ENCODE assay signal across 8 mouse cellular contexts in the genomic region with DNA sequence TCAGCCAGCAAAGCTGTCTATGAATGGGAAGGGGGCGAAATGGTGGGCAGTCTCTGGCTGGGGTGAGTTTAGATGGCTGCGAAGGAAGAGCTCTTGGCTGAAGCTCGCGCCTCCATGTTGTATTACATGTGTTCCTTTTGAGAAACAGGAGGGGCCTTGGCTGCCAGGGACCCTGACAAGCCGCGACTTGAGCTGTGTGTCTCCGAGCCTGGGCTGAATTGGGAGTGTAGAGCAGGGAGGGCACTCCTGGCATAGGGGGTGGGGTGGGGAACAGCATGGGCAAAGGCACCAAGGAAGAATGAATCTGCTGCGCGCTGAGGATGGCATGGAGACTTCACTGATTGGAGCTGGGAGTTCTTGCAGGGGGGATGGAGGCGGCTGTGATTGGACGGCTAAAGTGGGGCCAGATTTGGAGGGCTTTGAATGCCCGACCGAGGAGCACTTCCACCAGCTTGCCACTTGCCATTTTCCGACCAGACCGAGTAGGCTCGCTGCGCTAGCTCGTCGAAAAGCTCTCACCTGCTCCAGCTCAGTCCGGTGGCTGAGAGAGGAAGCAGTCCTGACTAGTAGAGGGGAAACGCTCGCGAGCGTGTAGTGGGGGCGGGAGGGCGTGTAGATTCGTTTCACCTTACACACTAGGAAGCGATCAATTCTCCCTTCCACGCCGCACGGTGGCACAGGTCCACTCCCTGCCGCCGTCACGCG. TPM values are rescaled to one million over a fixed set of nuclear protein-coding genes. Genes with fewer than 3 reads are reported as not detected.
DNase-seq lines count a peak whose midpoint lies in the region; ATAC-seq lines count a peak whose summit lies in the region.

No protein-coding gene starts in this region.

- no peaks in the 10 kb centered on the region for H3K36me3 ChIP-seq in hindbrain, embryonic 10.5 days
- no peaks in the 10 kb centered on the region for H3K36me3 ChIP-seq in lung, embryonic 16.5 days (ENCODE audit: control insufficient read depth, insufficient read depth, low read length)

- peak overlapping the region; percentile 97 for H3K9ac ChIP-seq in lung, embryonic 16.5 days (ENCODE audit: low read length)

- H3K27me3 ChIP-seq in hindbrain, embryonic 10.5 days (ENCODE audit: insufficient read depth, poor library complexity, severe bottlenecking) = no peaks in the 10 kb centered on the region
- no peaks in the 10 kb centered on the region for H3K27me3 ChIP-seq in lung, embryonic 16.5 days (ENCODE audit: control insufficient read depth, insufficient read depth, low read depth, low read length)

- peak overlapping the region; percentile 99 for H3K27ac ChIP-seq in hindbrain, embryonic 10.5 days
- peak overlapping the region; percentile 99 for H3K27ac ChIP-seq in lung, embryonic 16.5 days (ENCODE audit: low read length)

- H3K4me1 ChIP-seq in hindbrain, embryonic 10.5 days (replicated peaks) = peaks cover 36% of the 10 kb centered on the region
- peaks cover 11% of the 10 kb centered on the region for H3K4me1 ChIP-seq in lung, embryonic 16.5 days (replicated peaks; ENCODE audit: control insufficient read depth, insufficient read depth, low read length)

- no peaks in the 10 kb centered on the region for H3K9me3 ChIP-seq in hindbrain, embryonic 10.5 days
- no peaks in the 10 kb centered on the region for H3K9me3 ChIP-seq in lung, embryonic 16.5 days (ENCODE audit: control insufficient read depth, low read length)

- ATAC-seq in lung, embryonic 16.5 days (ENCODE audit: low read depth) = peak; percentile 90

- DNase-seq in Muller cell, postnatal 12 days (ENCODE audit: inconsistent ontology term) = peak; percentile 91
- peak; percentile 84 for DNase-seq in cerebellum, adult 9-11 months
- peak; percentile 74 to 85 for DNase-seq in frontal cortex, adult 2 months (ENCODE audit: extremely low spot score in 1 of 2, low spot score in 1 of 2)
- DNase-seq in hindbrain, embryonic 10.5 days (ENCODE audit: low spot score) = peak; percentile 93
- DNase-seq in layer of hippocampus, adult 9-11 months = peak; percentile 88
- DNase-seq in ovary, adult 18-20 months (ENCODE audit: low spot score) = peak; percentile 83
- DNase-seq in thymus, postnatal 0 days (ENCODE audit: low spot score) = peak; percentile 81

- WGBS in hindbrain, embryonic 10.5 days = 2% methylated on average over 35 of the region's 35 CpGs
- 2% methylated on average over 35 of the region's 35 CpGs for WGBS in lung, embryonic 16.5 days

- H3K4me3 ChIP-seq in hindbrain, embryonic 10.5 days = peak overlapping the region; percentile 97
- peak overlapping the region; percentile 93 for H3K4me3 ChIP-seq in lung, embryonic 16.5 days (ENCODE audit: low read length)

- peak overlapping the region; percentile 83 for H3K4me2 ChIP-seq in lung, embryonic 16.5 days (ENCODE audit: low read depth, low read length)

RNA-seq across cellular contexts. Expression of a gene that starts 0.6 kb away (rescaled TPM):
- polyA plus RNA-seq in frontal cortex, adult 2 months (2012; rRNA removed) = 19.9 and 21.2 TPM in 2 replicates
- 14.3 and 14.7 TPM in 2 replicates for polyA plus RNA-seq in hindbrain, embryonic 10.5 days (2016; fragmentation: Nextera tagmentation; extraction: Ambion mirVana)
- polyA plus RNA-seq in lung, embryonic 16.5 days (2015; fragmentation: Nextera tagmentation; extraction: Ambion mirVana) = 8.1 and 8.7 TPM in 2 replicates
- 13.0 and 16.9 TPM in 2 replicates for polyA plus RNA-seq in thymus, postnatal 0 days (2015; fragmentation: Nextera tagmentation; extraction: Ambion mirVana)

RNA-seq across cellular contexts. Expression of a gene that starts 39.4 kb away (rescaled TPM):
- polyA plus RNA-seq in frontal cortex, adult 2 months (2012; rRNA removed) = 20.3 and 24.5 TPM in 2 replicates
- 47.0 and 66.3 TPM in 2 replicates for polyA plus RNA-seq in hindbrain, embryonic 10.5 days (2016; fragmentation: Nextera tagmentation; extraction: Ambion mirVana)
- polyA plus RNA-seq in lung, embryonic 16.5 days (2015; fragmentation: Nextera tagmentation; extraction: Ambion mirVana) = 23.5 and 26.5 TPM in 2 replicates
- 30.4 and 32.3 TPM in 2 replicates for polyA plus RNA-seq in thymus, postnatal 0 days (2015; fragmentation: Nextera tagmentation; extraction: Ambion mirVana)

Comparison
In these comparisons a context has a peak if more than half of its experiments do, and no peak if none do; other contexts are left out.
1. Peak in every context shown above with its lines: DNase-seq, ATAC-seq, H3K4me3 ChIP-seq and H3K27ac ChIP-seq.